Mouse (Mus musculus) liver, embryonic 15.5 days (tissue): ENCODE results near the gene Fank1. TPM values are rescaled to one million over a fixed set of nuclear protein-coding genes. Genes with fewer than 3 reads are reported as not detected.

ENCODE experiments used
- ATAC-seq: fragments of 200-750 bp; cut with Nextera tagmentation; 2 replicates; pipeline ENCODE4 v1.8.0; 2017; ENCODE audit warnings: moderate number of reproducible peaks, mild to moderate bottlenecking, moderate library complexity; ENCODE audit not compliant: insufficient read depth
- H3K27ac ChIP-seq: fragments of 300-500 bp; sonication (generic); replicated peaks from 2 replicates; pipeline ENCODE4 v1.5.1; 2015; ENCODE audit warnings: mild to moderate bottlenecking, inconsistent platforms
- H3K27me3 ChIP-seq: fragments of 300-500 bp; sonication (generic); 2 replicates; pipeline ENCODE4 v1.6.1; 2015; ENCODE audit warnings: mild to moderate bottlenecking, inconsistent platforms
- H3K36me3 ChIP-seq: fragments of 300-500 bp; sonication (generic); replicated peaks from 2 replicates; pipeline ENCODE4 v1.6.1; 2015; ENCODE audit warnings: moderate library complexity, mild to moderate bottlenecking, inconsistent platforms
- H3K4me1 ChIP-seq: fragments of 300-500 bp; sonication (generic); replicated peaks from 2 replicates; pipeline ENCODE4 v1.6.1; 2015; ENCODE audit warnings: inconsistent platforms
- H3K4me2 ChIP-seq: fragments of 300-500 bp; sonication (generic); 2 replicates; pipeline ENCODE4 v1.6.1; 2015; ENCODE audit warnings: moderate library complexity, mild to moderate bottlenecking, inconsistent platforms
- H3K4me3 ChIP-seq: fragments of 300-500 bp; sonication (generic); replicated peaks from 2 replicates; pipeline ENCODE4 v1.5.1; 2015; ENCODE audit warnings: mild to moderate bottlenecking, inconsistent platforms
- H3K9ac ChIP-seq: fragments of 300-500 bp; sonication (generic); 2 replicates; pipeline ENCODE4 v1.6.1; 2015; ENCODE audit warnings: moderate library complexity, mild to moderate bottlenecking, inconsistent platforms
- H3K9me3 ChIP-seq: fragments of 300-500 bp; sonication (generic); replicated peaks from 2 replicates; pipeline ENCODE4 v1.6.1; 2016; ENCODE audit warnings: inconsistent platforms
- WGBS: fragments of 180-500 bp; shearing (Covaris S2); methylation state at CpG from one replicate; pipeline ENCODE4 v1.1.7; 2015; ENCODE audit warnings: mixed read lengths; ENCODE audit not compliant: insufficient replicate concordance; 5-methylcytosine and 5-hydroxymethylcytosine counted together
- polyA plus RNA-seq: library from polyadenylated mRNA; unstranded; fragments of >200 nt; fragmentation: Nextera tagmentation; extraction: Ambion mirVana; gene quantifications from 2 replicates; pipeline ENCODE4 v1.2.1, GENCODE M21; 2015

Fank1 gene
- polyA plus RNA-seq: not detected in 2 replicates

DNA sequence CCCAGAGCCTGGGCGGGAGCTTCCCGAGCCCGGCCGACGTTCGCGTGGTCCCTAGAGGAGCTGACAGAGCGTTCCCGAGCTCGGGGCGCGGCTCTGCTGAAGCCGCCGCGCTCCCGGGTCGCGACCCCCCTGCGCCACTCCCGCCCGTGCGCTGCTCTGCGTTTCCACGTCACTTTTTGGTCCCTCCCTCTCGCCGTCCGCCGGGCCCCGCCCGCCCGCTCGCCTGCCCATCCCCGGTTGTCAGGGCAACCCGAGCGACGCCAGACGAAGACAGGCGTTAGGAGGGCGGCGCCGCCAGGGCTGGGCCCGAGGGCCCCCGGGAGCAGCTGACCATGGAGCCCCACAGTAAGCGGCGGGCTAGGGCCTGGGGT is at the start of gene Fank1:
Gene Fank1, plus strand, starts transcription at position 236 of the 371 bp plus-strand sequence.
- Histone ChIP-seq H3K4me2 (peak within 1 kb of the TSS; percentile 93), H3K27me3 (no peaks in the 10 kb centered on the region), H3K9ac (peak within 1 kb of the TSS; percentile 74), H3K27ac (peak within 1 kb of the TSS; percentile 68), H3K4me1 (peaks cover 27% of the 10 kb centered on the region), H3K36me3 (no peaks in the 10 kb centered on the region), H3K9me3 (no peaks in the 10 kb centered on the region), H3K4me3 (peak within 1 kb of the TSS; percentile 90)
- under 1% methylated on average over 45 of the region's 45 CpGs for WGBS
- peak; percentile 97 for ATAC-seq

- ATAC-seq: no peak
- peaks cover 17% of the 10 kb centered on the region for H3K36me3 ChIP-seq
- WGBS: 46% methylated on average over 6 of the region's 6 CpGs
- no peak overlapping the region for H3K9ac ChIP-seq
- no peak overlapping the region for H3K4me3 ChIP-seq
- no peaks in the 10 kb centered on the region for H3K27me3 ChIP-seq
- peaks cover 4% of the 10 kb centered on the region; the same call in 1 of the 2 replicates for H3K4me1 ChIP-seq
- H3K4me2 ChIP-seq: no peak overlapping the region
- no peaks in the 10 kb centered on the region for H3K9me3 ChIP-seq
- no peak overlapping the region for H3K27ac ChIP-seq
Observed at GRCm38 (mm10) chr7:133727027-133727426, 49.6 kb upstream of the Fank1 start.

GRCm38 (mm10) chr7:133729351-133729750 is 47.3 kb upstream of the Fank1 start:
- Histone ChIP-seq H3K27ac (no peak overlapping the region), H3K4me3 (no peak overlapping the region), H3K9me3 (no peaks in the 10 kb centered on the region), H3K9ac (no peak overlapping the region), H3K4me1 (peaks cover 4% of the 10 kb centered on the region; the same call in 1 of the 2 replicates), H3K27me3 (no peaks in the 10 kb centered on the region), H3K36me3 (0 out of 2 replicates have a peak, but pooled peaks cover 3% of the 10 kb centered on the region), H3K4me2 (no peak overlapping the region)
- 77% methylated on average over 5 of the region's 5 CpGs for WGBS
- no peak for ATAC-seq

GRCm38 (mm10) chr7:133730324-133731191 is 46.1 kb upstream of the Fank1 start:
- H3K27me3 ChIP-seq: no peaks in the 10 kb centered on the region
- no peak for ATAC-seq
- H3K4me3 ChIP-seq: no peak overlapping the region
- H3K4me2 ChIP-seq: no peak overlapping the region
- H3K4me1 ChIP-seq: peaks cover 4% of the 10 kb centered on the region; the same call in 1 of the 2 replicates
- H3K9ac ChIP-seq: no peak overlapping the region
- 63% methylated on average over 11 of the region's 11 CpGs for WGBS
- no peak overlapping the region for H3K27ac ChIP-seq
- no peaks in the 10 kb centered on the region for H3K9me3 ChIP-seq
- 0 out of 2 replicates have a peak, but pooled peaks cover 3% of the 10 kb centered on the region for H3K36me3 ChIP-seq

DNA sequence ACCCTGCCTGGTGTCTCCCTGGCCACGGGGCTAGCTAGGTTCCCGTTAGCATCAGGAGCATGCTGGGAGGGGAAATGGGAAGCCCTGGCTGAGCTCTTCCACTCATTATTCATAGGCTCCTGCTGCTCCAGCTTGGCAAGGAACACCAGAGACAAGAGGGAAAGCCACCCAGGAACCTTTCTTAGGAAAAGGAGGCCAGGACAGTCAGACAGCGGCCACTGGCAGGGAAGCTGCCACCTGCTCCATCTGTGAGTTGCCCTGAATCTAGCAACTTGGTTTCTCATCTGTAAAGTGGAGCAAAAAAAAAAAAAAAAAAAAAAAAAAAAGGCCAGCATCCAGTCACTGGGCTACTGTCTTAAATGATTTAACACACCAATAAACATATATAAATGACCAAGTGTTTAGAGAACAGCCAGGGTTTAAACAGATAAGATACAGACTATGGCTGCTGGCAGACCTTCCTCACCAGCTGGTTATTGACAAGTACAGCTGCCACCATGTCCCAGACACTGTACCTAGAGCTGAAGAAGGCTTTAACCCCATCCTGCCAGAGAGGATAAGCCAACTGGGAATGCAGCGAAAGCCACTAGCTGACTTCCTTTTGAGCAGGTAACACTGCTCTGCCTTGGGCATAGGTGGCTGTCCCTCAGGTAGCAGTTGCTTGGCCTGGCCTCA is 44.6 kb upstream of the Fank1 start:
- H3K4me3 ChIP-seq: no peak overlapping the region
- no peak overlapping the region for H3K4me2 ChIP-seq
- ATAC-seq: no peak
- H3K9ac ChIP-seq: no peak overlapping the region
- H3K36me3 ChIP-seq: 0 out of 2 replicates have a peak, but pooled peaks cover 3% of the 10 kb centered on the region
- WGBS: 66% methylated on average over 4 of the region's 4 CpGs
- H3K27ac ChIP-seq: no peak overlapping the region
- no peaks in the 10 kb centered on the region for H3K27me3 ChIP-seq
- peaks cover 4% of the 10 kb centered on the region; the same call in 1 of the 2 replicates for H3K4me1 ChIP-seq
- H3K9me3 ChIP-seq: no peaks in the 10 kb centered on the region

DNA sequence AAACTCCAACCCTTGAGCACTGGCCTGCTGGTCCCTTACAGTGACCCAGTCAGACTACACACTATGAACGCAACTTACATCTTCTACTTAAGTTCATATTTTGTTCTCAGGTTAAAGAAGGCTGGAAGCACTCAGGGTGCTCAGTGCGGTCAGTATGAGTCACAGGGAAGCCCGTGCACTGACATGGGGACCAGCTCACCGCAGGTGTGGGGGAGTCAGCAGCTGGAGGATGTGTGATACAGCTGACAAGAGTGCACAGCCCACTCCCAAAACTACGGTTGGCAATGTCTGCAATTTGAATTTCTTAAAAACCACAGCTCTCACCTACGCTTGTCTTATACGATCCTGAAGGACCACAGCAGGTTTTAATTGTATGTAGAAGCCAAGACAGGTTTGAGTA is 36.1 kb upstream of the Fank1 start:
- Histone ChIP-seq H3K27me3 (no peaks in the 10 kb centered on the region), H3K36me3 (no peaks in the 10 kb centered on the region), H3K9ac (no peak overlapping the region), H3K4me1 (no peaks in the 10 kb centered on the region), H3K9me3 (no peaks in the 10 kb centered on the region), H3K27ac (no peak overlapping the region), H3K4me3 (no peak overlapping the region), H3K4me2 (no peak overlapping the region)
- no peak for ATAC-seq
- 78% methylated on average over 7 of the region's 7 CpGs for WGBS

DNA sequence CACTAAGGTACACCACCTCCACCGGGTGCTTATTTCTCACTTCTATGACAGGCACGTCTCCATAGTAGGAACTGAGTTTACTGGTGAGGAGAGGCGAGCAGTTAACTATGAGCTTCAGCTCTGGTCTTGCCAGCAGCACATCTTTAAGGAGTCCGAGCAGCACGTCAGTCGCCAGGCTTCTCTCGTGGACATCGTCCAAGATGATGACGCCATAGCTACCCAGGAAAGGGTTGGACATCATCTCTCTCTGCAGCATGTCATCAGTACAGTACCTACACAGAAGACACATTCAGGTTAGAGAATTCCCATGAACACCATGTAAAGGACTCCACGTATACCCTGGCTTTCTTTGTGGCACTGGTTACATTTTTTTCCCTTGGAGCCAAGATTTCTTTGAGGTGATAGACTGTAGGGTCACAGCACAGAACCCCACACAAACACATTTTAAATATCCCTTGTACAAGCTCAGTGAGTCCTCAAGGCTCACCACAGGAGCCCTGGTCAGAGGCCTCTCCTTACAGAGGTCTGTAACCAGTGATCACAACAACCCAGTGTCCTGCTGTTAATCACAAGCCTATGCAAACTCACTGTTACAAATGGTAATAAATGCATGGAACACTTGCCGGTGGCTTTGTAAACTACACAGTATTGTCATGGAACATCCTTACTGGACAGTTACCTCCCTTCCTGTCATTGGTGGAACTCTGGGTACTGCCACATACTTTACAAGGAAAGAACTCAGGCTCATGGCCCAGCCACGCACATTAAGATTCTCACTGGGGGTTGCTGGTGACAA is 33.9 kb upstream of the Fank1 start:
- Histone ChIP-seq H3K27ac (no peak overlapping the region), H3K4me2 (no peak overlapping the region), H3K36me3 (no peaks in the 10 kb centered on the region), H3K27me3 (no peaks in the 10 kb centered on the region), H3K9me3 (no peaks in the 10 kb centered on the region), H3K4me1 (no peaks in the 10 kb centered on the region), H3K9ac (no peak overlapping the region), H3K4me3 (no peak overlapping the region)
- no peak for ATAC-seq
- WGBS: 76% methylated on average over 12 of the region's 12 CpGs

DNA sequence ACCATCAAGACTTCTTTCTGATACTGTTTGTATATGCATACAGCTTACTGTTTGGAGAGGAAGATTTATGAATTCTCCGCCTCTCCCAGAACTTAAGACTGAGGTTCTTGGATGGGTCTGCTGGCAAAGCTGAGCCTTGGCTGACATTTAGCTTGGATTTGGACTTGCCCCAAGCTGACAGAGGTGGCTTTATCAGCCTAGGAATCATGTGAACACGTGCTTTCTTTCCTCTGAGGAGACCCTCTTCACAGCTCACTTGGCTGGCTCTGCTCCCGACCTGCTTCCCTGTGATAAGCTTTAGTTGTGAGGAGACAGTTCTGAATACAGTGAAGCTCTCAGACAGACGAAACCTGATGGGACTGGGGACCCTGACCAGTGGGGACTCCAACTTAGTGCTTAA is 33.0 kb upstream of the Fank1 start:
- Histone ChIP-seq H3K36me3 (no peaks in the 10 kb centered on the region), H3K27me3 (no peaks in the 10 kb centered on the region), H3K4me1 (no peaks in the 10 kb centered on the region), H3K27ac (no peak overlapping the region), H3K4me2 (no peak overlapping the region), H3K9me3 (no peaks in the 10 kb centered on the region), H3K4me3 (no peak overlapping the region), H3K9ac (no peak overlapping the region)
- ATAC-seq: no peak
- 43% methylated on average over 4 of the region's 4 CpGs for WGBS

DNA sequence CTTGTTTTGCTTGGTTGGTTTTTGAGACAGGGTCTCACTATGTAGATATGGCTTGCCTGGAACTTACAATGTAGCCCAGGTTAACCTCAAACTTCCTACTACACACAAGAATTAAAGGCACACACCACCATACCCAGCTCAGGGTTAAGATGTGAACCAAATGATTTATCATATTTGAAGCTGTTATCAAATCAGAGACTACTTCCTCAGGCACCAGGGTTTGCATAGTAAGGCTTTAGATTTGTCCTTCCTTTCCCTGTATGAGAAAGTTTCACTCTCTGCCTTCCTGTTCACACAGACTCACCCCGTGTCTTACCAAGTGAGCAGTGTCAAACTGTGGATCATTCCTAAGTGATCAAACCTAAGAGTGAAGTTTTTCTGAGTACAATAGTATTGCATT is 32.5 kb upstream of the Fank1 start:
- no peak overlapping the region for H3K27ac ChIP-seq
- no peak overlapping the region for H3K4me2 ChIP-seq
- WGBS: 46% methylated on average over 1 of the region's 1 CpGs
- H3K4me1 ChIP-seq: no peaks in the 10 kb centered on the region
- no peaks in the 10 kb centered on the region for H3K27me3 ChIP-seq
- no peak overlapping the region for H3K9ac ChIP-seq
- ATAC-seq: no peak
- H3K9me3 ChIP-seq: no peaks in the 10 kb centered on the region
- no peaks in the 10 kb centered on the region for H3K36me3 ChIP-seq
- H3K4me3 ChIP-seq: no peak overlapping the region

DNA sequence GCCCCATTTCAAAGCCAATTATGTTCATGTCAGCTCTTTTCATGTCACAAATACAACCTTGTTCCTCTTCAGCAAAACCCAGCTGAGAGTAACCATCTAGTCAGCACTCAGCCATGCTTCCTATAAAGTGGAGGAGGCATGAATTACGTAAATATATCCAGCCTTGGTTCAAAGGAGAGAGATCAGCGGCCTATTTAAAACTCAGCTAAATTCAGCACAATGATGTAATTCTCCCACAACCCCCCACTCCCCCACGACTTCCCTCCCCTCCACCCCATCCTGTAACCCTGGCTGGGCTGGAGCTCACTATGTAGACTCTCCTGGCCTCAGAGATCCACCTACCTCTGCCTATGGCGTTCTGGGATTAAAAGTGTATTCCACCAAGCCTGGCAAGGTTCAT is 32.0 kb upstream of the Fank1 start:
- H3K27me3 ChIP-seq: no peaks in the 10 kb centered on the region
- H3K27ac ChIP-seq: no peak overlapping the region
- H3K4me3 ChIP-seq: no peak overlapping the region
- no peak overlapping the region for H3K9ac ChIP-seq
- no peaks in the 10 kb centered on the region for H3K9me3 ChIP-seq
- ATAC-seq: no peak
- no peaks in the 10 kb centered on the region for H3K4me1 ChIP-seq
- no peaks in the 10 kb centered on the region for H3K36me3 ChIP-seq
- no peak overlapping the region for H3K4me2 ChIP-seq
- WGBS: 52% methylated on average over 4 of the region's 4 CpGs

DNA sequence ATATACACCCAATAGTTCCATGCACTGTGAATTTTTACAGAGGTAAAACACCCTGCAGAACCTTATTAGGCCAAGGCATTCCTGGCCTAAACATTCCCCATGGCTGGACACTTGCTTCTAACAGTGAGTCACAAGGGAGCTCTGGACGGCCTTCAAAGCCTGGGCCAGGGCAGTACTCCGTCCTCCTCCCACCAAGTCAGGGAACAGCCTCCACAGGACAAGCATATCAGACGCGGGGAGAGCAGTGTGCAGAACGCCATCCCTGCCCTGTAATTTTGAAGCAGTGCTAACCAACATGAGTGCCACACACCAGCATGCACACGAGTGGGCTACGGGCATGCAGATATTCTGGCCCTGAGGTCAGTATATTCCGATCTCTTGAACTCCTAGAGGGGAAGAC is 29.3 kb upstream of the Fank1 start:
- Histone ChIP-seq H3K4me2 (no peak overlapping the region), H3K9ac (no peak overlapping the region), H3K4me3 (no peak overlapping the region), H3K4me1 (no peaks in the 10 kb centered on the region), H3K36me3 (no peaks in the 10 kb centered on the region), H3K9me3 (no peaks in the 10 kb centered on the region), H3K27me3 (no peaks in the 10 kb centered on the region), H3K27ac (no peak overlapping the region)
- ATAC-seq: no peak
- WGBS: 71% methylated on average over 8 of the region's 8 CpGs
